Mouse (Mus musculus) urinary bladder, postnatal 36 days (tissue): ENCODE measurements around the gene Pigr.
A peak's percentile ranks its signal among the peaks of the same experiment; 100 is the strongest.

Source experiments
- DNase-seq, 2 experiments: peaks; one replicate each; pipeline ENCODE4 v3.0.0; 2022; ENCODE audit warnings: low spot score in 2 of 2, mixed read lengths in 1 of 2

Gene Pigr

GRCm38 (mm10) chr1:130877889-130878614 lies 51.6 kb downstream of the Pigr start:
- DNase-seq: peak in 1 of 2 experiments; percentile 4

- DNase-seq: no peak
These were observed 53.4 kb downstream of the Pigr start for GRCm38 (mm10) chr1:130879927-130880326.

- DNase-seq: no peak
These were observed 56.7 kb downstream of the Pigr start for GRCm38 (mm10) chr1:130883146-130883545.

- DNase-seq: no peak
These were observed 60.9 kb downstream of the Pigr start, which contains the start of gene Il24 for GRCm38 (mm10) chr1:130887354-130887753. Il24 (minus strand) TSS chr1:130887454.

GRCm38 (mm10) chr1:130892446-130892845 lies 66.0 kb downstream of the Pigr start:
- no peak for DNase-seq

GRCm38 (mm10) chr1:130893329-130894040 lies 67.0 kb downstream of the Pigr start:
- DNase-seq: no peak

GRCm38 (mm10) chr1:130894468-130894867 lies 68.0 kb downstream of the Pigr start:
- DNase-seq: no peak
